Mouse (Mus musculus) midbrain, embryonic 11.5 days (tissue): Measurements from ENCODE around the gene Smim11. TPM values are rescaled to one million over a fixed set of nuclear protein-coding genes. Genes with fewer than 3 reads are reported as not detected.

Experiments
- ATAC-seq: fragments of 200-750 bp; cut with Nextera tagmentation; 2 replicates; pipeline ENCODE4 v1.8.0; 2017; ENCODE audit warnings: moderate TSS enrichment, moderate library complexity; ENCODE audit not compliant: low FRiP score
- DNase-seq: peaks from one replicate; pipeline ENCODE4 v3.0.0; 2015; ENCODE audit warnings: low spot score; ENCODE audit errors: missing footprints
- H3K27ac ChIP-seq: fragments of 300-500 bp; sonication (generic); 2 replicates; pipeline ENCODE4 v1.5.1; 2014; ENCODE audit warnings: low read depth, low read length
- H3K27me3 ChIP-seq: fragments of 300-500 bp; sonication (generic); 2 replicates; pipeline ENCODE4 v1.6.1; 2014; ENCODE audit warnings: mild to moderate bottlenecking, low read length, moderate library complexity, mixed read lengths; ENCODE audit not compliant: control insufficient read depth, insufficient read depth
- H3K36me3 ChIP-seq: fragments of 300-500 bp; sonication (generic); 2 replicates; pipeline ENCODE4 v1.6.1; 2014; ENCODE audit warnings: mild to moderate bottlenecking, low read length, moderate library complexity, mixed read lengths; ENCODE audit not compliant: control insufficient read depth, insufficient read depth
- H3K4me1 ChIP-seq: fragments of 300-500 bp; sonication (generic); 2 replicates; pipeline ENCODE4 v1.6.1; 2014; ENCODE audit warnings: low read length; ENCODE audit not compliant: control insufficient read depth, insufficient read depth
- H3K4me2 ChIP-seq: fragments of 300-500 bp; sonication (generic); 2 replicates; pipeline ENCODE4 v1.6.1; 2014; ENCODE audit warnings: mild to moderate bottlenecking, moderate library complexity
- H3K4me3 ChIP-seq: fragments of 300-500 bp; sonication (generic); 2 replicates; pipeline ENCODE4 v1.5.1; 2014; ENCODE audit warnings: low read depth, low read length
- H3K9ac ChIP-seq: fragments of 300-500 bp; sonication (generic); 2 replicates; pipeline ENCODE4 v1.6.1; 2014; ENCODE audit warnings: low read length
- H3K9me3 ChIP-seq: fragments of 300-500 bp; sonication (generic); 2 replicates; pipeline ENCODE4 v1.6.1; 2016; ENCODE audit warnings: low read length; ENCODE audit not compliant: control insufficient read depth
- WGBS: fragments of 180-500 bp; shearing (Covaris S2); extraction: QIAGEN DNeasy Blood & Tissue Kit; methylation state at CpG from one replicate; pipeline ENCODE4 v1.1.7; 2014; 5-methylcytosine and 5-hydroxymethylcytosine counted together
- polyA plus RNA-seq: library from polyadenylated mRNA; unstranded; fragments of >200 nt; fragmentation: Nextera tagmentation; extraction: Ambion mirVana; gene quantifications from 2 replicates; pipeline ENCODE4 v1.2.1, GENCODE M21; 2014

The Smim11 gene
- polyA plus RNA-seq, 1 experiment from 2014 or later: 137 TPM

GRCm38 (mm10) chr16:92290045-92290444 lies 11.0 kb upstream of the Smim11 start:
- Histone ChIP-seq H3K36me3 (no peaks in the 10 kb centered on the region), H3K4me3 (no peak overlapping the region), H3K9ac (no peak overlapping the region), H3K4me1 (peaks cover 9% of the 10 kb centered on the region), H3K27me3 (no peaks in the 10 kb centered on the region), H3K27ac (no peak overlapping the region), H3K9me3 (no peaks in the 10 kb centered on the region), H3K4me2 (no peak overlapping the region)
- DNase-seq (no peak), ATAC-seq (no peak)

GRCm38 (mm10) chr16:92292101-92292500 lies 9.0 kb upstream of the Smim11 start, which contains the start of gene Kcne2:
Gene Kcne2, plus strand, starts transcription at chr16:92292389.
- Histone ChIP-seq H3K27me3 (no peaks in the 10 kb centered on the region), H3K4me1 (peaks cover 9% of the 10 kb centered on the region), H3K9ac (no peak within 1 kb of the TSS), H3K36me3 (no peaks in the 10 kb centered on the region), H3K9me3 (no peaks in the 10 kb centered on the region), H3K27ac (no peak within 1 kb of the TSS), H3K4me2 (no peak within 1 kb of the TSS), H3K4me3 (no peak within 1 kb of the TSS)
- WGBS: 77% methylated on average over 10 of the region's 10 CpGs
- ATAC-seq (no peak), DNase-seq (no peak)

GRCm38 (mm10) chr16:92294267-92294970 lies 6.7 kb upstream of the Smim11 start:
- WGBS: 39% methylated on average over 12 of the region's 12 CpGs
- H3K4me1 ChIP-seq: peaks cover 9% of the 10 kb centered on the region
- peak overlapping the region; percentile 28; the same call in 1 of the 2 replicates for H3K9ac ChIP-seq
- H3K27ac ChIP-seq: peak overlapping the region; percentile 32; the same call in 1 of the 2 replicates
- DNase-seq (no peak), ATAC-seq (peak; percentile 71)
- H3K9me3 ChIP-seq: no peaks in the 10 kb centered on the region
- no peak overlapping the region for H3K4me2 ChIP-seq
- no peaks in the 10 kb centered on the region for H3K27me3 ChIP-seq
- H3K36me3 ChIP-seq: no peaks in the 10 kb centered on the region
- H3K4me3 ChIP-seq: no peak overlapping the region

- no peak overlapping the region for H3K4me3 ChIP-seq
- no peaks in the 10 kb centered on the region for H3K36me3 ChIP-seq
- H3K9me3 ChIP-seq: no peaks in the 10 kb centered on the region
- DNase-seq (no peak), ATAC-seq (no peak)
- no peak overlapping the region for H3K4me2 ChIP-seq
- H3K27me3 ChIP-seq: no peaks in the 10 kb centered on the region
- no peak overlapping the region for H3K27ac ChIP-seq
- peaks cover 9% of the 10 kb centered on the region for H3K4me1 ChIP-seq
- 66% methylated on average over 2 of the region's 2 CpGs for WGBS
- no peak overlapping the region for H3K9ac ChIP-seq
Measured at GRCm38 (mm10) chr16:92295328-92295727, 5.8 kb upstream of the Smim11 start.

- Histone ChIP-seq H3K4me1 (peaks cover 15% of the 10 kb centered on the region), H3K4me2 (peak overlapping the region; percentile 73), H3K27ac (no peak overlapping the region), H3K36me3 (no peaks in the 10 kb centered on the region), H3K4me3 (peak overlapping the region; percentile 57), H3K27me3 (no peaks in the 10 kb centered on the region), H3K9me3 (no peaks in the 10 kb centered on the region), H3K9ac (peak overlapping the region; percentile 75)
- no peak for DNase-seq
- under 1% methylated on average over 12 of the region's 12 CpGs for WGBS
- peak; percentile 82 for ATAC-seq
Measured at GRCm38 (mm10) chr16:92301412-92301806, 323 bp downstream of the Smim11 start.

GRCm38 (mm10) chr16:92301989-92302388 lies 903 bp downstream of the Smim11 start:
- peak; percentile 87 for DNase-seq
- no peak overlapping the region for H3K27ac ChIP-seq
- H3K27me3 ChIP-seq: no peaks in the 10 kb centered on the region
- H3K4me3 ChIP-seq: peak overlapping the region; percentile 57
- peaks cover 15% of the 10 kb centered on the region for H3K4me1 ChIP-seq
- ATAC-seq: no peak
- H3K36me3 ChIP-seq: peaks cover under 1% of the 10 kb centered on the region
- peak overlapping the region; percentile 75 for H3K9ac ChIP-seq
- H3K9me3 ChIP-seq: no peaks in the 10 kb centered on the region
- peak overlapping the region; percentile 73 for H3K4me2 ChIP-seq
- 38% methylated on average over 5 of the region's 5 CpGs for WGBS

GRCm38 (mm10) chr16:92302506-92302905 lies 1.4 kb downstream of the Smim11 start:
- no peaks in the 10 kb centered on the region for H3K27me3 ChIP-seq
- H3K9ac ChIP-seq: no peak overlapping the region
- no peak overlapping the region for H3K4me3 ChIP-seq
- peaks cover 15% of the 10 kb centered on the region for H3K4me1 ChIP-seq
- H3K4me2 ChIP-seq: peak overlapping the region; percentile 73; the same call in 1 of the 2 replicates
- peaks cover 4% of the 10 kb centered on the region for H3K36me3 ChIP-seq
- H3K27ac ChIP-seq: no peak overlapping the region
- no peak for ATAC-seq
- no peak for DNase-seq
- 70% methylated on average over 5 of the region's 5 CpGs for WGBS
- H3K9me3 ChIP-seq: no peaks in the 10 kb centered on the region

- no peak for DNase-seq
- Histone ChIP-seq H3K4me3 (no peak overlapping the region), H3K9ac (no peak overlapping the region), H3K4me1 (peaks cover 18% of the 10 kb centered on the region), H3K27ac (no peak overlapping the region), H3K27me3 (no peaks in the 10 kb centered on the region), H3K9me3 (no peaks in the 10 kb centered on the region), H3K4me2 (no peak overlapping the region), H3K36me3 (peaks cover 8% of the 10 kb centered on the region)
- ATAC-seq: no peak
- 90% methylated on average over 2 of the region's 2 CpGs for WGBS
Measured at GRCm38 (mm10) chr16:92305519-92305918, 4.4 kb downstream of the Smim11 start.

GRCm38 (mm10) chr16:92307947-92308346 lies 6.9 kb downstream of the Smim11 start:
- WGBS: 83% methylated on average over 3 of the region's 3 CpGs
- DNase-seq (no peak), ATAC-seq (no peak)
- H3K4me2 ChIP-seq: no peak overlapping the region
- peaks cover 8% of the 10 kb centered on the region for H3K36me3 ChIP-seq
- H3K27me3 ChIP-seq: no peaks in the 10 kb centered on the region
- no peak overlapping the region for H3K27ac ChIP-seq
- H3K9me3 ChIP-seq: no peaks in the 10 kb centered on the region
- peaks cover 3% of the 10 kb centered on the region; the same call in 1 of the 2 replicates for H3K4me1 ChIP-seq
- H3K9ac ChIP-seq: no peak overlapping the region
- H3K4me3 ChIP-seq: no peak overlapping the region
